Mouse (Mus musculus) heart, postnatal 10 days (tissue): ENCODE measurements at regions not wholly inside any gene's neighbourhood (a gene's known extent, or its start where the extent isn't known, plus 50 kb on each side); places are given as distances from the start of the nearest gene placed in this dataset.
A peak's percentile ranks its signal among the peaks of the same experiment; 100 is the strongest.

Experiments used
- DNase-seq, 2 experiments: peaks; one replicate each; pipeline ENCODE4 v3.0.0; 2021
- intact Hi-C: fragments of 180-260 bp; cut with DNase I; formaldehyde crosslinking; loops from one replicate; pipeline ENCODE4 v1.15.1; 2025

GRCm38 (mm10) chr5:18916688-18917285 is 310.0 kb upstream of the Magi2 start:
- DNase-seq, result peak; percentile 26 to 46
- intact Hi-C loops, result loop anchor here (1.0 kb wide), 1 partner anchor 485 kb away; no protein-coding TSS in a partner anchor

GRCm38 (mm10) chr5:18953875-18954474 is 272.9 kb upstream of the Magi2 start:
- no peak for DNase-seq
- intact Hi-C loops, result no loop called here
